Mouse (Mus musculus) left cerebral cortex, adult 9 months (tissue): ENCODE data around the gene Hsf5.

ENCODE experiments used
- DNase-seq, 2 experiments: peaks; one replicate each; pipeline ENCODE4 v3.0.0; 2022; ENCODE audit warnings: low spot score in 2 of 2

Hsf5 gene

GRCm38 (mm10) chr11:87590841-87591525, 26.0 kb upstream of the Hsf5 start:
- peak in 1 of 2 experiments; percentile 48 for DNase-seq

GRCm38 (mm10) chr11:87591526-87592353, 25.2 kb upstream of the Hsf5 start, which contains the start of gene Mtmr4:
Mtmr4 (plus strand) TSS chr11:87592162.
- DNase-seq, result peak; percentile 100

GRCm38 (mm10) chr11:87592354-87592695, 24.6 kb upstream of the Hsf5 start:
- DNase-seq, result no peak

- no peak for DNase-seq
Measured at GRCm38 (mm10) chr11:87592713-87593598, 24.0 kb upstream of the Hsf5 start.

- DNase-seq, result peak; percentile 76 to 84
Measured at GRCm38 (mm10) chr11:87595327-87595841, 21.6 kb upstream of the Hsf5 start.

GRCm38 (mm10) chr11:87595976-87596375, 21.0 kb upstream of the Hsf5 start:
- peak in 1 of 2 experiments; percentile 50 for DNase-seq

- DNase-seq, result no peak
Measured at GRCm38 (mm10) chr11:87596492-87596891, 20.5 kb upstream of the Hsf5 start.

- no peak for DNase-seq
Measured at GRCm38 (mm10) chr11:87597061-87597460, 19.9 kb upstream of the Hsf5 start.

- no peak for DNase-seq
Measured at GRCm38 (mm10) chr11:87599395-87600089, 17.4 kb upstream of the Hsf5 start.

- no peak for DNase-seq
Measured at GRCm38 (mm10) chr11:87600322-87600853, 16.6 kb upstream of the Hsf5 start.

GRCm38 (mm10) chr11:87602234-87602633, 14.7 kb upstream of the Hsf5 start:
- DNase-seq, result no peak

- DNase-seq, result no peak
Measured at GRCm38 (mm10) chr11:87603571-87603970, 13.4 kb upstream of the Hsf5 start.

- DNase-seq, result no peak
Measured at GRCm38 (mm10) chr11:87609264-87609663, 7.7 kb upstream of the Hsf5 start.

GRCm38 (mm10) chr11:87611547-87611946, 5.4 kb upstream of the Hsf5 start:
- DNase-seq, result no peak

- no peak for DNase-seq
Measured at GRCm38 (mm10) chr11:87613972-87614371, 3.0 kb upstream of the Hsf5 start.

- DNase-seq, result no peak
Measured at GRCm38 (mm10) chr11:87615551-87615950, 1.4 kb upstream of the Hsf5 start.

GRCm38 (mm10) chr11:87615952-87616351, 1.0 kb upstream of the Hsf5 start:
- no peak for DNase-seq

- no peak for DNase-seq
Measured at GRCm38 (mm10) chr11:87617606-87618005, 642 bp downstream of the Hsf5 start.

GRCm38 (mm10) chr11:87623160-87623559, 6.2 kb downstream of the Hsf5 start:
- DNase-seq, result no peak

GRCm38 (mm10) chr11:87629859-87630258, 12.9 kb downstream of the Hsf5 start:
- no peak for DNase-seq

GRCm38 (mm10) chr11:87638793-87639192, 21.8 kb downstream of the Hsf5 start:
- no peak for DNase-seq
